Mouse (Mus musculus): ENCODE results near the gene Arhgef10l.

Arhgef10l gene

DNA sequence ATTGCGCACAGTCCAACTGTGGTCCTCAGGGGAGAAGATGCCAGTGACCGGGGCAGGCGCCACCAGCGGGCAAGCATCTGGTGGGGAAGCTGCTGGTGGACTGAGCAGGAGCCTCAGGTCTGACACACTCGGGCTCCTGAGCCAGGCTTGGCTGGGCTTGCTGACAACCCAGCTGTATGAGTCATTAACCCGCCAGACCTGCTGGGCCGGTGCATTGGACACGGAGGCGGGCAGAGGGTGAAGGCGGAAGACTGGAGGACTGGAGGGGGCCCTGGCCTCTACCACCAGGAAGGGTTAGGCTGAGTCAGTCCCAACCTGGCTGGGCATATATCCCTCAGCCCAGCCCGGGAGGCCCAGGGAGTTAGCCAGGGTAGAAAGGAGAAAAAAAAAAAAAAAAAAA, at the start of gene Arhgef10l:
Gene Arhgef10l (minus strand): TSS at position 253 of the 400 bp plus-strand sequence.
- DNase-seq (ENCODE audit: low spot score in 2 of 2), result no peak

DNA sequence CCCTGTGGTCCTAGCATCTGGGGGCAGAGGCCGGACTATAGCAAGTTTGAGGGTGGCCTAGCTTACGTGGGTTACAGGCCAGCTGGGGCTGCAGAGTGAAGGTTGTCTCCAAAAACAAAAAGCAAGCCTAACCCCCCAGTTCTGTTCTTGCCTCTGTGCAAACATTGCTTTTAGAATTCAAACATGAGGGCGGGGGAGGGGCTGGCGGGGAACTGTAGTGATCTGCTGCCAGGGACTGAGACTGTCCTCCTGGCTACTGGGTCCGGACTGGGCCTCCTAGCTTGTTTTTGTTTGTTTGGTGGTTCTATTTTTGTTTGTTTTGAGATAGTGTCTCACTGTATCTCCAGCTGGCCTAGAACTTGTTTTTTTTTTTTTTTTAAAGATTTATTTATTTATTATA, 48.8 kb upstream of the Arhgef10l start:
- no peak for DNase-seq (ENCODE audit: low spot score in 2 of 2)

DNA sequence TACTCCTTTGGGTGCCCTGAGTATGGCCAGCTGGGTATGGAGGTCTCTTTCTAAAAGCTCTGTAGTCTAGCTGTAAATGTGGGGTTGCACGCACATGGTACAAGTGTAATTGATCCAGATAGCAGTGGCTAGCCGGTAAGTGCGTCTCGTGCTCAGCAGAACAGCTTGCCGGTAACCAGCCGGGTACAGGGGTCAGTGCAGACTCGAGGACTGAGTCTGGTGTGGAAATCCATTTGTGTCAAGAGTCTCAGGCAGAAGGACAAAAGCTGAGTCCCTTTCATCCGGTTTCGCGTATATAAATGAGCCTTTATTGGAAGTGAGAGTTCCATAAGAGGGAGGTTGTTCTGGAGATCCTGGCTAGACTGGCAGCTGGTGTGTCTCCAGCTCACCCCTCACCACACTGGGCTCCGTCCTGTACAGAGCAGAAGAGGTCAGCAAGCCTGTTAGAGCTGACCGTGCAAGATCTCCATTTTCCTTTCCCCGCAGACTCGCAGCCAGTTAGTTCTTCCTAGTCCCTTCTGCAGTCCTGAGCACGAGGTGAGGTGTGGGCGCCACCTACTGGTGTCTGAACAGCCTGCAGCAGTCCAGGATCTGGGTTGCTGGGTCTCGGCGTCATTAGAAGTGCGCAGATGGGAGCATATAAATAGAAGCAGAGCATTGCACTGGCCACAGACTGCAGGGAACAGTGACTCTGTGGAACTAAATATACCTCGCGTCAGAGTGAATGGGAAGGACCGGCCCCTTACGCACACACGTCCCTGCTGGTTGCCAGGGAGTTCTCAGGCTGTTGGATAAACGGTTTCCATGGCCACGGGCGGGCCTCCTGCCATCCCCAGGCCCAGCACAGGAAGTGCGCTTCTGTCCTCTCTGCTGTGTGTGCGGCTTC, 47.9 kb upstream of the Arhgef10l start:
- DNase-seq (ENCODE audit: low spot score in 2 of 2), result peak; percentile 98 to 99

DNA sequence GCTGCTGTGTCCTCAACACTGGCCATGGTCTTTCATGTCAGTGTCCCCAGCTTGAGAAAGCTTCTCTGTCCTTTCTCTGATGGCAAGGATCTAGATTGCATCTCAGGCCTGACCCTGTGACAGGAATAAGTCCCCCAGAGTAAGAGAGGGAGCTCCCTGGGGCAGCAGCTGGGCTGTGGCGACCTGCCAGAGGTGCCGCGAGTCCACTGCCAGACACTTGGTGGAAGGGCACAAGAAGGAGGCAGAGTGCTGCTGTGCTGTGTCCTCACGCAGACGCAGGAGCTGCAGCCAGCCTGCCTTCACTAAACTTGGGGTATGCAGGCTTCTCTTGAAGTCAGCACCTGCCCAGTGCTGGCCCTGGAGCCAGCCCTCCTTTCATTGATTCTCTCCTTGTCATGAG, 45.5 kb upstream of the Arhgef10l start:
- DNase-seq (ENCODE audit: low spot score in 2 of 2), result no peak

DNA sequence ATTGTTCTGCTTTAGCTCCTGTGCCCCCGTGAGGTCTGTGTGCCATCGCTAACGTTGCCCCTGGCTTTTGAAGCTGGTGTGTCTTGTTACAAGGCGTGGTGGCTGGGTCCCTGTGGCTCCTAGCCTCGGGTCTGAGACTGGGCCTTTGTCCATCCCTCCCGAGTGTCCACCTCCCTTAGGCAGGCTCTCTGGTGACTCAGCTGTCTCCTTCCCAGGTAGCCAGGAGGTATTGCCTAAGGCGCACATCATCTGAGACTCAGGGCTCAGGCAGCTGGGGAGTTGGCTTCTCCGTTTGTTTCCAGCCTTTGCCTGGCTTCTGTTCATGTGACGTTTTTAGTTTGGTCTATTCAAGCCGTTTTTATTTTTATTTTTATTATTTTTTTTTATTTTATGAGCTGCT, 45.0 kb upstream of the Arhgef10l start:
- DNase-seq (ENCODE audit: low spot score in 2 of 2), result no peak

DNA sequence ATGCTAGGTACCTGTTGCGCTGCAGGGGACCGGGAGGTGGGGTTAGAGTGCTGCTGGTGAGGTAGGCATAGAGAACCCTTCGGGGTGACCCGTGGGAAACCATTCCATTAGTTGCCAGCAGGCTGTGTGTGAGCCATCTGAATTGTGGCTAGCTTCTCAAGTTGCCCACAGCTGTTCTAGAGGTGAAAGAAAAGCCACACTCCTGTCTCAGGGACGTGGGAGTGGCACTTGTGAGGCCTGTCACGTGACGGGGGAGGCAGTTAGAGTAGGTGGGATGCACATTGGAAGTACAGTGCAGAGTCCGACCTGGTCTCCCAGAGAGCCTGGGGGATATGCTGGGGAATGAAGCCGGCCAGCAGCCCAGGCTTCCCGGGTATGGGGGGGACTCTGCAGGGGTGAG, 43.8 kb upstream of the Arhgef10l start:
- DNase-seq (ENCODE audit: low spot score in 2 of 2), result no peak

DNA sequence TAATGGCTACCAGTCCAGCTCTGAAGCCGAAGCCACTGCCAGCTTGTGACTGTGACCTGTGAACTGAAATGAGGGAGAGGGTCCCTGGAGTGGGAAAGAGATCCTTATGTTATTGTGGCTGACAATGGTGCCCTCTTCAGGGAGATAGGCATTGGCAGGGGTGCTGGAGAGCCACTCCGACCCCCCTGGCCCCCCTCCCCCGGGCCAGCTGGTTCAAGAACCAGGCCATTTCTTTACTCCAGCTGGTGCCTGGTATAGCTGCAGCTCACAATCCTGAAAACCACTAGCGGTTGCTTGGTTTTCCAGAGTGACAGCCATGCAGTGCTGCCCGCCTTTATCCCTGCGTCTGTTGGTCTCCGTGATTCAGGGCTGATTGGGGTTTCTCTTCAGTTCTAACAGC, 43.3 kb upstream of the Arhgef10l start:
- no peak for DNase-seq (ENCODE audit: low spot score in 2 of 2)

DNA sequence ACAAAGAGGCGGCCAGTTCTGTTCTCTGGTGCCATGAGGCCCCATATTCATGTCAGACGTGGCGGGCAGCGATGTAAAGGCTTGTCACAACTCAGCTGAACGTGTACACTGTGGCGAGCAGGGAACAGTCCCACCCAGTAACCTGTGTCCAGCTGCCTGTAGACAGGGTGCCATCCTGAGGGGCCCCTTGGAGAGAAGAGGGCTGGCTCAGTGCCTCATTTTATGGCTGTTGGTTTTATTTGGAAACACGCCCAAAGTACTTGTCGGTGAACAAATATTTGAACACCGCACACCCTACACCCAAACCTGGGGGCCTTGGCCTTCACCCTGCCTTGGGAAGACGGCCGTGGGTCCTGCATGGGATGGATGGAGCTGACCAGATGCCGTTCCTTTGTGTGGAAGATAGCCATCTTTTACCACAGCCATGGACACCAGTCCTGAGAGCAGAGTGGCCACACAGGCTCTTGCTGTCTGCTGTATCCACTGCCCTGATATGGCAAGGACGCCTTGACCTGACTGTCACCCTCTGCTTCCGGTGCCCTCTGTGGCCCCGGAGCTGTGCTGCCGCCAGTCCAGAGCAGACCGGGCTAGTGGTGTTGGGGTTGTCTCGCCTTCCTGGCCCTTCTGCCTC, 42.6 kb upstream of the Arhgef10l start:
- DNase-seq (ENCODE audit: low spot score in 2 of 2), result no peak

DNA sequence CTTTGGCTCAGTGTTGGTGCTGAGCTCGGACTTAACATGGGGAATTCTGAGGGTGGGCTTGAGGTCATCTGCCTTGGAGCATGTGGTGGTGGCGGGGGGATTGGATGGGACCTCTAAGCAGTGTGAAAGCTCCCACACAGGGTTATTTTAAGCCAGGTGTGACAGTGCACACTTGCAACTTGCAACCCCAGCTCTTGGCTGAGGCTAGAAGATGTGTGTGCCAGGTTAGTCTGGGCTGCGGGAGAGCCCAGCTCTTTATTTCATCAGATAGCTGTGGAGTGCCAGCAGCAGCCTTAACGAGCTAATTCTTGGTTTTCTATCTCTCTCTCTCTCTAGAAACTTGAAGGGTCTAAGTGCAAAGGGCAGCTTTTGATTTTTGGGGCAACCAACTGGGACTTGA, 41.8 kb upstream of the Arhgef10l start:
- DNase-seq (ENCODE audit: low spot score in 2 of 2), result no peak

DNA sequence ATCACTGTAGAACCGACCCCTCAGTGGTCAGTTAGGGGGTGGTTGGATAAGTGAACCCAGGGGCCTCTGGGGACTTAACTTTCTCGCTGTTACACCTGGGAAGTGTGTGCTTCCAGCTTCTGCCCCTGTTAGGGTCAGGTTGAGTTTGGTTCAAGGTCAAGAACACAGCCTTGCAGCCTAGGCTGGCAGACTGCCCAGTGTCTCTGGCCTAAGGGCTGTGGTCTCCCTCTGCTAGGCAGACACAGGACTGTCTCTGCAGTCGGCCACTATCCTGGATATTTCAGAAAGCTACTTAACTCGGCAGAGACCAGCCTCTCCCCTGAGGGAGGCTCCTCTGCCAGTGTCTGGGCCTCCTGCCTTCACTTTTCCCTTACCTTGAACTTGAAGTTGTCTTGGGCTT, 38.4 kb upstream of the Arhgef10l start:
- DNase-seq (ENCODE audit: low spot score in 2 of 2), result no peak

DNA sequence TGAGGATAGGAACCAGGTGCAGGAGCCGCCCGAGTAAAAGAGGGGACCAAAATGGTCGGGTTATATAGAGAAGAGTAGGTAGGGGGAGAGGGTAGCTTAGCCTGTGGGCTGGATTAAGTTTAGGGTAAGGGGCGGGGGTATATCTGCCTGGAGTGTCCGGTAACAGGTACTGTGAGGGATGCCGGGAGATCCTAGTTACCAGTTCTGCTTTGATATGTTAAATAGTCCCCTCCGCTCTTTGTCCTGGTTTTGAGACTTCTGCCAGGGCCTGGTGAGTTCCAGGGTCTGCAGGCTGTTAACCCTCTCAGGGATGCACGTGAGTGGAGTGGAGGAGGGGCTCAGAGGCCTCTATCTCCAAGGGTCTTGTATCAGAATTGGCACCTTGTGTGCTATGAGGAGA, 37.8 kb upstream of the Arhgef10l start:
- no peak for DNase-seq (ENCODE audit: low spot score in 2 of 2)

DNA sequence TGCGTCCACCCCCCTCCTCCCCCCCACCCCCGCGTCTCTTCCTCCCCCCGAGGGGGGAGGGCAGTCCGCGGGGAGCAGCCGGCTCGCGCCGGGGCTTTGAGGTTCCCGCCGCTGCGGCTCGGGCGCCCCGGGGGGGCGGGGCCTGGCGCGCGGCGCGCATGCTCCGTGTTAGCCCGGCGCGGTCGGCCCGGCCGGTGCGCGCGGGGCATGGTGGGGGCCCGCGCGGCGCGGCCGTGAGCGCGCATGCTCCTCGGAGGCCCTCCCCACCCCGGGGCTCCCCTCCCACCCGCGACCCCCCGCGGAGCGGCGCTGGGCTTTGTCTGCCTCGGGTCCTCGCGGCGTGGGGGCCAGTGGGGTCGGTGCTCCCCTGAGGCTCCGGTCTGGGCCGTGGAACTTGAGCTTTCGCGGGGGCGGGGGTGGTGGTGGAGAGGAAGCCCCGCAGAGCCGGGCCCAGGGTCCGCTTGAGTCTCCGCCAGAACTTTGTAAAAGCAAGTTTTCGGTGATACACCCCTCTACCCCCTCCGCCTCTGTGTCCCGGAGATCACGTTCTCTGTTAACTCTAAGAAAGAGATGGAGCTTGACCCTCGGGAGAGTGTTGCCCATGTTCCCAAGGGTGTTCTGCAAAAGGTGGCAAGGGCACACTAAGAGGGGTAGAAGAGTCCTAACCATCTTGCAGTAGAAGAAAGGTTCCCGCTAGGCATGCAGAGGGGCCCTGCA, 37.0 kb upstream of the Arhgef10l start:
- peak; percentile 71 to 72 for DNase-seq (ENCODE audit: low spot score in 2 of 2)

DNA sequence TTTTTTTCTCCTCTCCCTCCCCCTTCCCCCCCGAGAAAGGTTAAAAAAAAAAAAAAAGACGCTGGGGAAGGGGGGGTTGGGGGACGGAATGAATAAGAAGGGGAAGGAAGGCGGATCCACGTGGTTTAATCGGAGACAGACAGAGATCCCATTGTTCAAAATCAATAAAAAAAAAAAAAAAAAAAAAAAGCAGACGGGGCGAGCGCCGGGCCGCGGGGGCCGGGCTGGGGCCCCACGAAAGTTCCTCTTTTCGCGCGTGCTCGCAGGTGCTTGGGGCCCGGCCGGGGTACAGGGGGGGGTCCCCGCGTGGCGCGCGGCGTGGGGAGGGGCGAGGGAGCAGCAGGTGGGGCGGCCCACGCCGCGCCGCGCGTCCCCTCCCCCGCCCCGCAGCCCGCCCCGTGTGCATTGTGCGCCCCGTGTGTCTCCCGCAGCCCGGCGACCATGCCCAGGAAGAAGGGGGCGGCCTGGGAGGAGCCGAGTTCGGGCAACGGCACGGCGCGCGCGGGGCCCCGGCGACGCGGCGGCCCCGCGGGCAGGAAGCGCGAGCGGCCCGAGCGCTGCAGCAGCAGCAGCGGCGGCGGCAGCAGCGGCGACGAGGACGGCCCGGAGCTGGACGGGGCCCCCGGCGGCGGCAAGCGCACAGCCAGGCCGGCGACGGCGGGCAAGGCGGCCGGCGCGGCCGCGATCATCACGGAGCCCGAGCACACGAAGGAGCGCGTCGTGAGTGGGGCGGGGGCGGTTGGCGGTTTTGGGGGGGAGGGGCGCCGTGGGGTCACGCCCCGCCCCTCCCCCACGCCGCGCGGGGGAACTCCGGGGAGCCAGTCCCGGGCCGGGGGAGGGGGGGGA, 36.1 kb upstream of the Arhgef10l start:
- DNase-seq (ENCODE audit: low spot score in 2 of 2), result no peak

DNA sequence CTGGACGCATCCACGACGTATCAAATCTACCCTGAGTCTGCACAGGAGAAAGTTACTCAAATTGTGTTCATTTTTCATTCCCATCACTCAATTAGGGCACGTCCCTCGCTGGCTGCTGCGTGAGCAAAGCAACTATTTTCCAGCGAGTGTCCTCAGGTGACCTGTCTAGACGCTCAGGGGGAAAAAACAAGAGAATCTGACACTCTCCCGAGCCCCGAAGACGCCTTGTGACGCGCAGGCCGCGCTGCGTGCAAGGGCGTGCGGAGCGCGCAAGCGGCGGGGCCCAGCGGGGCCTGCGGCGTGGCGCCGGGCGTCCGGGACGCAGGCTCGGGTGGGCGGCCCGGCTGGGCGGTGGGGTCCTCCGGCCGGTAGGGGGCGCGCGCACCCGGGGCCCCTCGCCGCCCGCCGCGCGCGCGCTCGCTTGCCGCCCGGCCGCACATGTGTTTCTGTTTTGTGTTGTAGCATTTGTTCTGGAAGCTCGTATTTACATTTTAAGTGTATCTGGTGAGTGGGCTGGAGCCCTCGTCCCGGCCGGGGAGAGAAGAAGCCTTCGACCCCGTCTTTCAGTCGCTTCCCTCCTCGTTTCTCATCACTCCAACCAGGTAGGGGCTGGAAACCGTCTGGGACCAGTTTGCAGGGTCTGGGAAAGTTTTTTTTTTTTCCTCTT, 35.4 kb upstream of the Arhgef10l start:
- peak; percentile 76 to 81 for DNase-seq (ENCODE audit: low spot score in 2 of 2)

DNA sequence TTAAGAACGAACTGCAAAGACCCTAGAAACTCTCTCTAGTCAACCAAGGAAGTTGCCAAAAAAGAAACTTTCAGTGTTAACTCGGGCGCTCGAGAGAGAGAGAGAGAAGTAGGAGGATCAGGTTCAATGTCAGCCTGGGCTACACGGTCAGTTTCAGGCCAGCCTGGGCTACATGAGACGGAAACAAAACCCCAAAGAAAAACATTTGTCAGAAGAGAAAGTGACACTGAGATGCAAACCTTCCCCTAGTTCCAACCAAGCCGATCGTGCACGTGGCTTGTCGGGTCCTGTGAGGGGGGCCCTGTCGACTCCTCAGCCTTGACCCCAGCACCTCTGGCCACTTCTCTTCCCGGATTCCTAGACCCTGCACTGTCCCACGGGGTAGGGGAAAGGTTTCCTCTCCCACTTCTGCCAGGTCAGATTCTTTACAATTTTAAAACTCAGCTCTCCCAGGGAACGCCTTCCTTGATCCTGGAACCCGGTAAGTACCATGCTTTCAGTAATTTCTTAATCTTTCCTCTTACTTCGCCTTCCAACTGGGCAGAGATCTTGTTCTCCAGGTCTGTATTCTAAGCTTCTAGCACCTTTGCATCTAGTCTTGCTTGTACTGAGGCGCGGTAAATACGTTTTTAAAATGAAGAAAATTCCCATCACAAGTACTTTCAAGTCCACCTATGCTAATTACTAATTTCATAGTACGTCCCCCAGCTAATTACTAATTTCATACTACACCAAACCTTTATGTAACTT, 34.6 kb upstream of the Arhgef10l start, which contains the start of gene Rcc2:
Gene Rcc2 (plus strand): TSS at position 273 of the 750 bp plus-strand sequence.
- no peak for DNase-seq (ENCODE audit: low spot score in 2 of 2)

DNA sequence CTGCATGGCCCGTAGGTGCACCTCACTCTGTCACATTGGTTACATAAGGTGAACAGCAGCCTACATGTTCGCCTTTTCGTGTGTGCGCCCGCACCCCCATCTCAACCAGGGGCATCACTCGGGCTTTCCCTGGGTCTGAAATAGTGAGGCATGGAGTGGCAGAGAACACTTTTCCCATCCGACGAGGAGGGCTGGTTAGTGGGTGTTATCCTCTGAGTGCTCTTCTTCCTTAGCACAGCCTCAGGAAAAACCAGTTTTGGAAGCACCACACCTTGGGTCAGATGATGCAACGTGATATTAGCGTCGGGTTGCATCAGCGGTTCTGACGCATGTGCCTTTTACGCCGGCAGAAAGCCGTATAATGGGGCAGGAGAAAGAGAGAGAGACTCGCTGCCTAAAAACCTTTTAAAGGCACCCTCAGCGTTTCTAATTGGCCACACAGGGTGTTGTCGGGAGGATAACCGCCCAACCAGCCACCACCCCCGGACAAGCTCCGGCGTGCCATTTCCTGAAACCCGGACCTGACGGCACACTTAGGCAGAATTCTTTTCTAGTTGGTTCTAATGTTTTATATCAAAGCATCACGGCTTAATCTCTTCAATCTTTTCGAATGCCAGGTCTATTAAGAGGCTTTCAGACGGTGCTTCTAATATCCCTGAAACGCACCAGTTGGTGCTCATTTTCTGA, 33.8 kb upstream of the Arhgef10l start:
- peak; percentile 64 to 81 for DNase-seq (ENCODE audit: low spot score in 2 of 2)

DNA sequence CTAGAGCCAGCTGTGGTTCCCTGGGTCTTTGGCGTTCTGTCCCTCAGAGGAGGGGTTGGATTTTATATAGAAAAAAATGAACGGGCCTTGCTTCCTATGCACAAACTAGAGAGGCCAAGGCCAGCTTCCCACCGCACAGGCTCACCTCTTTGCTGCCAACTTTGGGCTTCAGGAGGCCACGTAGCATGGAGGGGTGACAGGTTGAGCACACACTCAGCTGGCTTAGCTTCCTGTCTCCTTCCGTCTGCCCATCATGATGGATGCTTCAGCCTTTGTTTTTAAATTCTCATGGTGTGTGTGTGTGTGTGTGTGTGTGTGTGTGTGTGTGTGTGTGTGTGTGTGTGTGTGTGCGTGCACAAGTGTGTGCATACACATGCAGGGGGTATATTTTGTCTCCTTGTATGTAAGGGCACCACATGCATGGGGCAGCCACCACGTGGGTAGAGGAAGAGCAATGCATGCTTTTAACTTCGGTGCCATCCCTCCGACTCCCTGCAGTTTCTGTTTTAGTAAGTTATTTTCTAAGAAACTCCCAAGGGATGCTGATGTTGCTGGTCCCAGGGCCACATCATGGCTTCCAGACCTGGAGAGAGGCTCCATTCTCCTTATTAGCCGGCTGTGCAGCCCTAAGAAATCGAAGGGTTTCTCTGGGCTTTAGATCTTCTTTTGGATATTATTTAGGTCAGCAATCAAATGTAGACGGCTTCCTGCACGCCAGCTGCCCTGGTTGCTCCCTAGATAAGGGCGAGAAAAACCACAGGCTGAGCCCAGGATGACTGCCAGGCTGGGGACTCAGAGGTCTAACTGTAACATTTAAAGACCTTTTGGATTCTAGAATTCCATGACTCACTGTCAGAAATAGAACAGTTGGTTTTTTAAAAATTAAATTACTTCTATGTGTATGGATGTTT, 30.1 kb upstream of the Arhgef10l start:
- no peak for DNase-seq (ENCODE audit: low spot score in 2 of 2)

DNA sequence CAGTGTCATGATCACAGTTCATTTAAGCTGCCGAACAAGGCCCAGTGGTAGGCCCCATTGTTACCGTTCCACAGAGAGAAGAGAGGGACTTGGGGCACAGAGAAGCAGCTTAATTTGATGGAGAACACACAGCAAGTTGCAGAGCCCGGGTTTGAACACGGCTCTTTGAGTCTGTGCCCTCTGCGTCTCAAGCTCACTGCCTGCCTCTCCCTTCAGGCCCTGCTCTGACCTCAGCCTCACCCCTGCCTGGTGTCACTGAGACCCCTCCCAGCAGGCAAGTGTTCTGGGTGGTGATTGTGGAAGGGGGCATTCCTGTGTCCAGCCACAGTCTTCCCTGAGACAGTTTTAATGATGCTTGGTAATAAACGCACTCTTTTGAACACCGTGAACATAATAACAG, 29.3 kb upstream of the Arhgef10l start:
- no peak for DNase-seq (ENCODE audit: low spot score in 2 of 2)

Measured in frontal cortex, postnatal 36 days (tissue).